Mouse (Mus musculus): ENCODE data around the gene AI467606. TPM values are rescaled to one million over a fixed set of nuclear protein-coding genes. Genes with fewer than 3 reads are reported as not detected.

The AI467606 gene
- polyA plus RNA-seq, 1 experiment from 2014 or later = 6.6 TPM

DNA sequence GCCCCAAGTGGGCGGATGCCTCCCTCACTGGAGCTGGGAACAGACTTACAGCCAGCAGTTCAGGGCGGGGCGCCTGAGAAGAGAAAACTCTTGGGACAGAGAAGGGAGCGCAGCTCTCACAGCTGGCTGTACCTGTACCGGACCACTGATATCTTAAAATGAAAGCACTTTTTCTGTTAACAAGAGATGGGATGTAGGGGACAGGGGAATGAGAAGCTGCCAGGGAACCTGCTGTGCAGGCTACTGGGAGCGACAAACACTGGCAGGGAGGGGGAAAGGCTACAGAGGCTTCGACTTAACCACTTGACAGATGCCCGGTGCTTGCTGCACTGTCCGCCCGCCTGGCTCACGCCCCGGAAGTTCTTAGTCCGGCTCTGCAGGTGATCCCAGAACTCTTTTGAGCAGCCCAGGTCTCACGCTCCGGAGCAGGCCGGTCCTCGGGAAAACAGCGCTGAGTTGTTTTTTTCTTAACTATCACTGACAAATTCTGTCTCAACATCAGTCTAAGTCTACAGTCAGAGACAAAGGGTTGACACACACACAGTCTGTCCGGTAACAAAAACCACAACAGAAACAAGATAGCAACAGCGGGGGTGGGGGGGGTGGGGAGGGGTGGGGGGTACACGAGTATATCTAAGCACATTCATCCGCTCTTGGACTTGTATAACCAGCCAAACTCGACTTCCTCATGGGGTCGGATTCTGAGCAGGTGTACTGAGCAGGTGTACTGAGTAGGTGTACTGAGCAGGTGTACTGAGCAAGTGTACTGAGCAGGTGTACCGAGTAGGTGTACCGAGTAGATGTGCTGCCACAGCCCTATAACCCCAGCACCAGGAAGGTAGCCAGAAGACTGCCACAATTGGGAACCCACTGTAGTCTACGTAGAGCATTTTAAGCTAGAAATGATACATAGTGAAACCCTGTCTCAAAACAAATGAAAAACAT is 2.0 kb upstream of the AI467606 start:
- H3K4me3 ChIP-seq (replicated peaks; ENCODE audit: low read length) = peak overlapping the region; percentile 21
- ATAC-seq (ENCODE audit: insufficient read depth, low FRiP score) = peak; percentile 20; the same call in 1 of the 2 replicates
- H3K4me2 ChIP-seq (ENCODE audit: low read depth, low read length) = peak overlapping the region; percentile 51
- H3K27ac ChIP-seq (ENCODE audit: low read length) = no peak overlapping the region; the same call in 1 of the 2 replicates
- H3K4me1 ChIP-seq (ENCODE audit: control insufficient read depth, insufficient read depth, low read length) = peaks cover 4% of the 10 kb centered on the region; the same call in 1 of the 2 replicates
- WGBS = 19% methylated on average over 27 of the region's 27 CpGs
- no peaks in the 10 kb centered on the region for H3K36me3 ChIP-seq (ENCODE audit: control insufficient read depth, insufficient read depth, low read length)
- no peaks in the 10 kb centered on the region for H3K9me3 ChIP-seq (replicated peaks; ENCODE audit: control insufficient read depth, low read length)
- no peaks in the 10 kb centered on the region for H3K27me3 ChIP-seq (ENCODE audit: control insufficient read depth, insufficient read depth, low read length)
- peak overlapping the region; percentile 54 for H3K9ac ChIP-seq (ENCODE audit: low read length)

DNA sequence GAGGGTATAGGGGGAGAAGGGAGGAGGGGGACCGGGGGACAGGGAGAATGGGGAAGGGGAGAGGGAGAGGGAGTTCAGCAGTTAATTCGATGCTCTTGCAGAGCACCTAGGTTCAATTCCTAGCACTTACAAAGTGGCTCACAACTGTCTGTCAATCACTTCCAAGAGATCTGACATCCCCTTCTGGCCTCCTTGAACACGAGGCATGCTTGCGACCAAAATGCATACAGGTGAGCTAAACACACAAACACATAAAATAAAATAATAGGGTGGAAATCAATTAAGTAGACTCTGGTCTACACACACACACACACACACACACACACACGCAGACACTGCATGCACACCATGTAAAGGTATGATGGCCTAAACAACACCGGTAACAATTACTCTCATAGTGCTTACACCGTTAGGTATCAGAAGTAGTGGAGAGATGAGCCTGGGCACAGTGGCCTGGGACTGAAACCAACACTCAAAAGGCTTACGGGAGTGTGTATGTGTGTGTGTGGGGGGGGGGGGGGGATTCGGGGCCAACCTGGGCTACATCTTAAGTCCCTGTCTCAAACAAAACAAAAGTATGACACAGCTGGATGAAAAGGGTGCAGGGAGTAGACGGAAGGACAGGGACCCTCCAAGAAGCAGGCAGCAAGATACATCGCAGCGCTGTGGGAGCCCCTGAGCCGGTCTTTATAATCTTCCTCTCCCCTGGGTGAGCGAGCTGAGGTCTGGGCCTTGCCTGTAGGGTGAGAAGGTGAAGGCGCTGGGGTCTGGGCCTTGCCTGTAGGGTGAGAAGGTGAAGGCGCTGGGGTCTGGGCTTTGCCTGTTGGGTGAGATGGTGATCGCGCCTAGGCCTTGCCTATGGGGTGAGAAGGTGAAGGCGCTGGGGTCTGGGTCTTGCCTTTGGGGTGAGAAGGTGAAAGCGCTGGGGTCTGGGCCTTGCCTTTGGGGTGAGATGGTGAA is 725 bp upstream of the AI467606 start:
- H3K9me3 ChIP-seq (replicated peaks; ENCODE audit: control insufficient read depth, low read length) = no peaks in the 10 kb centered on the region
- no peaks in the 10 kb centered on the region for H3K27me3 ChIP-seq (ENCODE audit: control insufficient read depth, insufficient read depth, low read length)
- H3K36me3 ChIP-seq (ENCODE audit: control insufficient read depth, insufficient read depth, low read length) = no peaks in the 10 kb centered on the region
- no peak overlapping the region for H3K4me3 ChIP-seq (replicated peaks; ENCODE audit: low read length)
- no peak overlapping the region for H3K9ac ChIP-seq (ENCODE audit: low read length)
- H3K4me2 ChIP-seq (ENCODE audit: low read depth, low read length) = no peak overlapping the region
- H3K4me1 ChIP-seq (ENCODE audit: control insufficient read depth, insufficient read depth, low read length) = peaks cover 4% of the 10 kb centered on the region; the same call in 1 of the 2 replicates
- peak overlapping the region; percentile 18; the same call in 1 of the 2 replicates for H3K27ac ChIP-seq (ENCODE audit: low read length)
- 81% methylated on average over 20 of the region's 20 CpGs for WGBS
- no peak for ATAC-seq (ENCODE audit: insufficient read depth, low FRiP score)

DNA sequence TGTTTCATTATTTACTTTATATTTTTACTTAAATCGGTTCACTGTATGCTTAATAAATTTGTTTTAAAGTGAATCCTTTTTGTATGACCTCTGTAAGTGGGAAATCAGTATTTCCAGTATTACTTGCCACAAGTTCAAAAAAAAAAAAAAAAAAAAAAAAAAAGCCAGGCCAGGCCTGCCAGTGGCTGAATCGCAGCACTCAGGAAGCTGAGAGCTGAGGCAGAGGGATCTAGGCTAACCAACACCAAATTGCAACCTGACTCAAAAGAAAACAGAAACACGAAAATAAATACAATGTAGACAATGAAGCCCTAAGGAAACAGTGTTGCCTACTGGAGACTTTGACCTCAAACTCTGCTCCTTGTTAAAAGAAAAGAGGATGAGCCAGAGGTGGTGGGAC is 2.8 kb downstream of the AI467606 start:
- no peak overlapping the region for H3K9ac ChIP-seq (ENCODE audit: low read length)
- H3K9me3 ChIP-seq (replicated peaks; ENCODE audit: control insufficient read depth, low read length) = no peaks in the 10 kb centered on the region
- no peak for ATAC-seq (ENCODE audit: insufficient read depth, low FRiP score)
- H3K4me3 ChIP-seq (replicated peaks; ENCODE audit: low read length) = no peak overlapping the region
- no peak overlapping the region for H3K4me2 ChIP-seq (ENCODE audit: low read depth, low read length)
- no peaks in the 10 kb centered on the region for H3K27me3 ChIP-seq (ENCODE audit: control insufficient read depth, insufficient read depth, low read length)
- no peaks in the 10 kb centered on the region for H3K36me3 ChIP-seq (ENCODE audit: control insufficient read depth, insufficient read depth, low read length)
- WGBS = 62% methylated on average over 3 of the region's 3 CpGs
- H3K27ac ChIP-seq (ENCODE audit: low read length) = no peak overlapping the region
- H3K4me1 ChIP-seq (ENCODE audit: control insufficient read depth, insufficient read depth, low read length) = peaks cover 3% of the 10 kb centered on the region; the same call in 1 of the 2 replicates

DNA sequence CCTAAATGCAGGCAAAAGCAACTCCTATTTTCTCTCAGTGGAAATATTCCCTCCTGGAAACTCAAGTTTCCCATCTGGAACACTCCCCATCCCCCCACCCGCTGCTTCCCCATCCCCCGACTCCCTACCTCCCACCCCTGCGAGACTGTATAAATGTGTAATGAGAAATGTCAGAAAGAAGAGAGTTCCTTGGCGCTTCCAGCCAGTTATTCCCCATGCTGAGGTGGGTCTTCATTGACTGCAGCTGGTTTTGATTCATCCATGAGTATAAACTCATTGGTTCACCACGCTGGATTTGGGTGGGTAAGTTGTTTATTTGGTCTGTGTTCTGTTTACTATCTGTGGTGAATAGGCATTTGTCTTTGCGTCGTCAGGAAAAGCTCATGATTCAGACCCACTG is 5.3 kb downstream of the AI467606 start:
- 53% methylated on average over 7 of the region's 7 CpGs for WGBS
- H3K9ac ChIP-seq (ENCODE audit: low read length) = no peak overlapping the region
- no peaks in the 10 kb centered on the region for H3K36me3 ChIP-seq (ENCODE audit: control insufficient read depth, insufficient read depth, low read length)
- H3K27me3 ChIP-seq (ENCODE audit: control insufficient read depth, insufficient read depth, low read length) = no peaks in the 10 kb centered on the region
- no peak overlapping the region for H3K27ac ChIP-seq (ENCODE audit: low read length)
- no peaks in the 10 kb centered on the region for H3K4me1 ChIP-seq (ENCODE audit: control insufficient read depth, insufficient read depth, low read length)
- ATAC-seq (ENCODE audit: insufficient read depth, low FRiP score) = no peak
- H3K4me3 ChIP-seq (replicated peaks; ENCODE audit: low read length) = no peak overlapping the region
- no peak overlapping the region for H3K4me2 ChIP-seq (ENCODE audit: low read depth, low read length)
- no peaks in the 10 kb centered on the region for H3K9me3 ChIP-seq (replicated peaks; ENCODE audit: control insufficient read depth, low read length)

DNA sequence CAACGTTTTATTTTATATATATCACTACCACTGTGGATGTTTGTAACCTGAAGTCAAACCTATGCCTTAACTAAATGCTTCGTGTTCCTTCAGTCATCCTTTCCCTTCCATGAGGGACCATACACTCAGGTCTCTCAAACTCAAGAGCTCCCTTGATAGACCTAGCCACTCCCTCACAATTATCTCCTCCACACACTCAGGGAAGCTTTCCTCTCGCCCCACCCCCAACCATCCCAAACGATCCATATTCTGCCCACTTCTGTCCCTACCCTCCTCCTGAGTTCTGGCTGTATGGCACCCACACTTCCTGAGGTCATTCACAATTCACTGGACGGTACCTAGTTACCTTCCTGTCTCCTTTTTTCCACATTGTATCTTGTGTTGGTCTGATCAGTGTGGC is 7.4 kb downstream of the AI467606 start:
- H3K4me3 ChIP-seq (replicated peaks; ENCODE audit: low read length) = no peak overlapping the region
- H3K4me2 ChIP-seq (ENCODE audit: low read depth, low read length) = no peak overlapping the region
- H3K9ac ChIP-seq (ENCODE audit: low read length) = no peak overlapping the region
- H3K4me1 ChIP-seq (ENCODE audit: control insufficient read depth, insufficient read depth, low read length) = no peaks in the 10 kb centered on the region
- H3K27me3 ChIP-seq (ENCODE audit: control insufficient read depth, insufficient read depth, low read length) = no peaks in the 10 kb centered on the region
- ATAC-seq (ENCODE audit: insufficient read depth, low FRiP score) = no peak
- H3K9me3 ChIP-seq (replicated peaks; ENCODE audit: control insufficient read depth, low read length) = no peaks in the 10 kb centered on the region
- no peak overlapping the region for H3K27ac ChIP-seq (ENCODE audit: low read length)
- WGBS = 83% methylated on average over 5 of the region's 5 CpGs
- no peaks in the 10 kb centered on the region for H3K36me3 ChIP-seq (ENCODE audit: control insufficient read depth, insufficient read depth, low read length)

DNA sequence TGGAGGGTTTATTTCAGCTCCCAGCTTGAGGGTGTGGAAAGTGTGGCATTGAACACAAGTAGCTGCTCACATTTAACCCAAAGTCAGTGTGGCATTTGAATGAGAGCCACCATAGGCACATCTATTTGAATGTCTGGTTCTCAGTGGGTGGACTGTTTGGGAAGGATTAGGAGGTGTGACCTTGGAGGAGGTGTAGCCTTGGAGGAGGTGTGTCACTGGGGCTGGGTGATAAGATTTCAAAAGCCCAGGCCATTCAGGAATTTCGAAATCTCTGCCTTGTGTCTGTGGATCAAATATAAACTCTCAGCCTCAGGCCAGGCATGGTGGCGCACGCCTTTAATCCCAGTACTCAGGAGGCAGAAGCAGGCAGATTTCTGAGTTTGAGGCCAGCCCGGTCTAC is 7.8 kb downstream of the AI467606 start:
- no peak for ATAC-seq (ENCODE audit: insufficient read depth, low FRiP score)
- WGBS = 85% methylated on average over 4 of the region's 4 CpGs
- Histone ChIP-seq H3K27ac (ENCODE audit: low read length) (no peak overlapping the region), H3K4me2 (ENCODE audit: low read depth, low read length) (no peak overlapping the region), H3K36me3 (ENCODE audit: control insufficient read depth, insufficient read depth, low read length) (no peaks in the 10 kb centered on the region), H3K27me3 (ENCODE audit: control insufficient read depth, insufficient read depth, low read length) (no peaks in the 10 kb centered on the region), H3K4me3 (replicated peaks; ENCODE audit: low read length) (no peak overlapping the region), H3K9me3 (replicated peaks; ENCODE audit: control insufficient read depth, low read length) (no peaks in the 10 kb centered on the region), H3K9ac (ENCODE audit: low read length) (no peak overlapping the region), H3K4me1 (ENCODE audit: control insufficient read depth, insufficient read depth, low read length) (no peaks in the 10 kb centered on the region)

DNA sequence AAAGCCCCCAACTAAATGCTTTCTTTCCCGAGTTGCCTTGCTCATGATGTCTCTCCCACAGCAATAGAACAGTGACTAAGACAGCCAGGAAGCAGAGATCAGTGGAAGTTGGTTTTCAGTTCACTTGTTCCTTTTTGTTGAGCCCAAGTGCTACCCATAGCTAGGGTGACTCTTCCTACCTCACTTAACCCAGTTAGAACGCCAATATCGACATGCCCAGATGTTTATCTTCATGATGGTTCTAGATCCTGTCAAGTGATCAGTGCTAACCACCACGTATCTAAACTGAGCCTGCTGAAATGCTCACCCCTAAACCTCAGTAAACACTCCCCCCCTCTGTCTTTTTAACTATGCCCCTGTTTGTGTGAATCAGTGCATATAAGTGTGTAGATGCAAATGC is 8.4 kb downstream of the AI467606 start:
- Histone ChIP-seq H3K36me3 (ENCODE audit: control insufficient read depth, insufficient read depth, low read length) (no peaks in the 10 kb centered on the region), H3K27ac (ENCODE audit: low read length) (no peak overlapping the region), H3K9ac (ENCODE audit: low read length) (no peak overlapping the region), H3K4me1 (ENCODE audit: control insufficient read depth, insufficient read depth, low read length) (no peaks in the 10 kb centered on the region), H3K4me3 (replicated peaks; ENCODE audit: low read length) (no peak overlapping the region), H3K4me2 (ENCODE audit: low read depth, low read length) (no peak overlapping the region), H3K9me3 (replicated peaks; ENCODE audit: control insufficient read depth, low read length) (no peaks in the 10 kb centered on the region), H3K27me3 (ENCODE audit: control insufficient read depth, insufficient read depth, low read length) (no peaks in the 10 kb centered on the region)
- ATAC-seq (ENCODE audit: insufficient read depth, low FRiP score) = no peak
- WGBS = 74% methylated on average over 4 of the region's 4 CpGs

DNA sequence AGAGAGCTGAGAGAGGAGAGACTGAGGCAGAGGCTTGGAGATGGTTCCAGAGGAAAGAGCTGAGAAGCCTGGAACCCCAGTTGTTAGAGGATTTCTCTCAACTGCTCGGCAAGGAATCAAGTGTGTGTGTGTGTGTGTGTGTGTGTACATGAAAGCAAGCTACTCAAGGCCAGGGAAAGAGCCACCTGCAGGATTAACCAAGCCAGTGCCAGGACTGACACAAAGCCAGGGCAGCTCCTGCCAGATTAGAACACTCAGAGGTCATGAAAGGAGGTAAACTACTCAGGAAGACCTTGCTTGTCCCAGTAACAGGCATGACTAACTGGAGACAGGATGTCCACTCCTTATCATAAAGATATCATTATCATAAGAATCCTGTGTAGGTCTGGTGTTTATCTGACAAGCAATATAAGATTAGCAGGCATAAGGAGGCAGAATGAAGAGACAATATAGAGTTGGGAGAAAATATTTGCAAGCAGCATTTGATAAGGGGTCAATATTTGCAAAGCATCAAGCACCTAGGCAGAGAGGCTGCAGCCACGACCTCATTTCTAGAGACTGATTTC is 10.4 kb downstream of the AI467606 start:
- Histone ChIP-seq H3K27me3 (ENCODE audit: control insufficient read depth, insufficient read depth, low read length) (no peaks in the 10 kb centered on the region), H3K36me3 (ENCODE audit: control insufficient read depth, insufficient read depth, low read length) (no peaks in the 10 kb centered on the region), H3K9ac (ENCODE audit: low read length) (no peak overlapping the region), H3K4me1 (ENCODE audit: control insufficient read depth, insufficient read depth, low read length) (no peaks in the 10 kb centered on the region), H3K9me3 (replicated peaks; ENCODE audit: control insufficient read depth, low read length) (no peaks in the 10 kb centered on the region), H3K4me3 (replicated peaks; ENCODE audit: low read length) (no peak overlapping the region), H3K4me2 (ENCODE audit: low read depth, low read length) (no peak overlapping the region), H3K27ac (ENCODE audit: low read length) (no peak overlapping the region)
- ATAC-seq (ENCODE audit: insufficient read depth, low FRiP score) = no peak
- WGBS = 25% methylated on average over 2 of the region's 2 CpGs

Measured in stomach, embryonic 16.5 days (tissue).